Mouse (Mus musculus): ENCODE measurements at regions not wholly inside any gene's neighbourhood (a gene's known extent, or its start where the extent isn't known, plus 50 kb on each side); places are given as distances from the start of the nearest gene placed in this dataset.

GRCm38 (mm10) chr3:159689743-159690142, 90.8 kb downstream of the Rpe65 start:
- DNase-seq (ENCODE audit: low spot score) = no peak

GRCm38 (mm10) chr3:159724340-159725119, 114.9 kb upstream of the Wls start:
- peak; percentile 4 for DNase-seq (ENCODE audit: low spot score)

- DNase-seq (ENCODE audit: low spot score) = no peak
Observed at GRCm38 (mm10) chr3:159732201-159732600, 107.3 kb upstream of the Wls start.

- no peak for DNase-seq (ENCODE audit: low spot score)
Observed at GRCm38 (mm10) chr3:159733141-159733540, 106.3 kb upstream of the Wls start.

- no peak for DNase-seq (ENCODE audit: low spot score)
Observed at GRCm38 (mm10) chr3:159734547-159734946, 104.9 kb upstream of the Wls start.

GRCm38 (mm10) chr3:159736070-159736469, 103.4 kb upstream of the Wls start:
- DNase-seq (ENCODE audit: low spot score) = no peak

- DNase-seq (ENCODE audit: low spot score) = no peak
Observed at GRCm38 (mm10) chr3:159740600-159741279, 98.7 kb upstream of the Wls start.

GRCm38 (mm10) chr3:159741816-159742215, 97.7 kb upstream of the Wls start:
- no peak for DNase-seq (ENCODE audit: low spot score)

- no peak for DNase-seq (ENCODE audit: low spot score)
Observed at GRCm38 (mm10) chr3:159759740-159760139, 79.7 kb upstream of the Wls start.

- no peak for DNase-seq (ENCODE audit: low spot score)
Observed at GRCm38 (mm10) chr3:159760293-159760692, 79.2 kb upstream of the Wls start.

GRCm38 (mm10) chr3:159760949-159761348, 78.5 kb upstream of the Wls start:
- DNase-seq (ENCODE audit: low spot score) = no peak

GRCm38 (mm10) chr3:159782222-159782844, 57.1 kb upstream of the Wls start:
- no peak for DNase-seq (ENCODE audit: low spot score)

- no peak for DNase-seq (ENCODE audit: low spot score)
Observed at GRCm38 (mm10) chr3:159787776-159788175, 51.7 kb upstream of the Wls start.

Measured in heart, adult 8-10 months (tissue).